Mouse (Mus musculus): ENCODE measurements around the gene Sdhc. TPM values are rescaled to one million over a fixed set of nuclear protein-coding genes. Genes with fewer than 3 reads are reported as not detected.
"Not testable (repeated sequence)": the region's sequence is repeated elsewhere in the genome, so short reads cannot be mapped to it uniquely, and the experiment has no call there.

Sdhc gene
- total RNA-seq, 2 experiments from 2014 or later, result 199 to 205 TPM

DNA sequence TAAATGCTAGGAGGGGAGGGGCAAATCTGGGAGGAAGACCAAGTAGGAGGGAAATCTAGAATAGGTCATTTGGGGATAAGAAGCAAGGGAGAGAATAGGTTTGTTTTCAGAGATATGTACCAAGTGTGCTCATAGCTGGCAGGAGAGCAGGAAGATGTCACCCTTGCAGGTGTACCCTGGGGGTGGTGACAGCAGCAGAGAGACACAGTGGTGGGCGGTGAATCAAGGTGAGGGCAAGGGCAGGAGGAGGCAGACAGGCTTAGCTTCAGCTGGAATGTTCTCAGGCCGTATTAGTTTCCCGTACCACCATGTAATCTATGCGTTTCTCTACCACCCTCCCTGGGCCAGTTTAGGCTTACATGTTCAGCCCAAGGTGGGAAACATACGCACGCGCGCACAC, 22.4 kb upstream of the Sdhc start:
- intact Hi-C loops (cut with DNase I), result loop anchor here (10.0 kb wide), 1 partner anchor 272 kb away; no protein-coding TSS in a partner anchor
- DNase-seq (ENCODE audit: low spot score in 2 of 2), result no peak

DNA sequence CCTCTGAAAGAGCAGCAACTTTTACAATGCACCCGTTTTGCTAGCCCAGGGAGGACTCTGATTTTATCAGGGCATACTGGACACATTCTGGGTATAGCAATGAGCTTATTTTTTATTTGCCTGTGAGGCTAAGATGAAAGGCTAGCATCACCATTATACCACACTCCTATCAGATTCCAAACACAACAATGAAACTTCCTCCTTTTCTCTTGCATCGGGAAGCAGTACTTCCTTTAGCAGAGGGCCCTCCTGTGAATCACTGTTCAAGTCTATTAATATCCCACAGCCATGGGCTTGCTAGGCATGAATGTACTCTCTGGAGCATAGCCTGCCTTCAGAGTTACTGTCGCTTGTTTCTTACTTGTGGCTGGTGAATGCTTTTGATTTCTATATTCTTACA, 20.7 kb upstream of the Sdhc start:
- intact Hi-C loops (cut with DNase I), result loop anchor here (10.0 kb wide), 1 partner anchor 274 kb away; no protein-coding TSS in a partner anchor
- DNase-seq (ENCODE audit: low spot score in 2 of 2), result peak in 1 of 2 experiments; percentile 32

DNA sequence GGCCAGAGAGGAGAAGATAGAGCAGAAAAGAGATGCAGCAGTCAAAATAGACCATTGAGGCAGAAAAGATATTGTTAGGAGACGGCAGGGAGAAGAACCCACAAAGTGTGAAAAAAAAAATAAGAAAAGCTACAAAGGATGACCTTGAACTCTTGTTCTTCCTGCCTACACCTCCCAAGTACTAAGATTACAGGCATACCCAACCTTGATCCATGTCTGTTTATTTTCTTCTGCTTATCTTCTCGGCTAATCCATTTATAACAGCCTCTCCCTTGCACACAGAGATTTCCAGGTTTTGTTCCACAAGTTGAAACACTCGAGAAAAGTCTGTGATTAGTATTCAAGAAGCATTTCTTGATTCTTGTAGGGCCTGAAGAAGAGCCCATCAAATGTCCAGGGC, 19.5 kb upstream of the Sdhc start:
- no peak for DNase-seq (ENCODE audit: low spot score in 2 of 2)
- intact Hi-C loops (cut with DNase I), result loop anchor here (10.0 kb wide), 1 partner anchor 275 kb away; no protein-coding TSS in a partner anchor

DNA sequence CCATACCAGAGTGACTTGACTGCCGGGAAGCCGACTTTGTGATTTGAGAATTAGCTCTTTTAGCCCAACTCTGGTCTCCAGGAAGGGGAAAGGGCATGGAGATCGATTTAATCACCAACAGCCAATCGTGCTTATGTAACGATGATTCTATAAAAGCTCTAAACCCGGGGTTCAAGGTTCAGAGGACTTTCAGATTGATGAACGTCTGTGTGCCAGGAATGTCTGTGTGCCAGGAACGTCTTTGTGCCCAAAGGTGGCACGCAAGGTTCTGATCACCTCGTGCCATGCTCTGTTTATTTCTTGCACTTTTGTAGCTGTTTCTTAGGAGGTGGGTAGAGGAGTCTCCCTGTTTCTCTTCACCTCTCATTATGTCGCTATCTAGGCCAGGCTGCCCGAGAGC, 18.5 kb upstream of the Sdhc start:
- no peak for DNase-seq (ENCODE audit: low spot score in 2 of 2)
- intact Hi-C loops (cut with DNase I), result no loop called here

DNA sequence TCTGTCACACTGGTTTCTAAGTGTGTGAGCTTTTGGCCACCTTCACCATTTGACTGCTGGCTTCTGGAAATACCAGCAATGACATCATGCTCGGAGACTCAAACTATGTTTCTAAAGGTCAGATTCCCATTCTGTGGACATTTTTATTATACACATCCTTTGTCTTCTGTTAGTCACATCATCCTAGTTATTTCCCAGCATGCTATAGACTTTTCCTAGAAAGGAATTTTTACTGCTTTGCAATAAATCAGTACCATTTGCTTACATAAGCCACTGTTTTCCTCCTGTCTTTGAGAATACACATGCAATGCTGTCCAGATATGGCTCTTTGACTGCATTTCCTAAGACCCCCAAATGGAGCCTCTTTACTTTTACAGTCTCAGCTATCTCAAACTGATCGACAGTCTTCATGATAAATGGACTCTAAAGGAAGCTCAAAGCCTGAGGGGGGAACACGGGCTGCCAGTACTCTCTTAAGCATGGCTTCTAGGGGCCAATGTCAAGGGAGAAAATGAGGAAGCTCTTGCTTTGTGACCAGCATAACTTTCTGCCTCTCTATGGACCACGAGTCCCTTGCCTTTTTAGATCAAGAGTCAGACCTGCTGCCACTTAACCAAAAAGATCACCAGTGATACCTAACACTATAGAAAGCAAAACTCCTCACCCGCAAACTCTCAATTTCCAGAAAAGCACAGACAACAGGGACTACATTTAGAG, 15.4 kb upstream of the Sdhc start:
- DNase-seq (ENCODE audit: low spot score in 2 of 2), result no peak
- intact Hi-C loops (cut with DNase I), result loop anchor here (2.0 kb wide), 1 partner anchor 55 kb away; no protein-coding TSS in a partner anchor

DNA sequence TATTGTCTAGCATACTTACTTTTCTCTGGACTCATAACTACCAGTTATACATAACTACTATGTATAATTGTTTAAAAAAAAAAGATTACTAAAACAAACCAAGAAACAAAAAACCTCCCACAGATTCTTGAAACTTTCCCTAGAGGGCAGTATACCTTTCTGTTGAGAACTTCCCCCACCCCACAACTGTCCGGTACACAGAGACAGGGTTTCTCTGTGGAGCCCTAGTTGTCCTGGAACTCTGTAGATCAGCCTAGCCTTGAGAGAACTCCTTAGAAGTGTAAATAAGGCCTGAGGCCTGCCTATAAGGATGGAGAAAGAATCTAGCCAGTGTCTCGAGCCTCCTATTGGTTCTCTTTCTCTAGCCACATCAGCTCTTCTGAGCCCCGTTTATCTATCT, 13.9 kb upstream of the Sdhc start:
- DNase-seq (ENCODE audit: low spot score in 2 of 2), result no peak
- intact Hi-C loops (cut with DNase I), result loop anchor here (2.0 kb wide), 1 partner anchor 57 kb away; no protein-coding TSS in a partner anchor

DNA sequence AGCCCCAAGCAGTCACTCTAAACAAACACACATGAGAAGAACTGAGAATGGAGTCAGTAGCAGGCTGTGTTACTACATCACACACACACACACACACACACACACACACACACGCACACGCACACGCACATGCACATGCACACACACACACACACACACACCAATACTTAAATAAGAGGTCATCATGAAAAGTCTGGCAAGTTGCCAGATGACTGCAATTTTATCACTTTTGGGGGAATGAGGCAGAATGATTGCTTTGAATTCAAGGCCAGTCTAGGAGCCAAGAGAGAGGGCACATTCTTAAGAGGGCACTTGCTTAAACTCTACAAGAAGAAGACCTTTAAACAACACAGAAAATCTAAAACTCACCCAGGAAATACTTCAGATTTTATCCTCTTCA, 12.1 kb upstream of the Sdhc start:
- intact Hi-C loops (cut with DNase I), result no loop called here
- no peak for DNase-seq (ENCODE audit: low spot score in 2 of 2)

DNA sequence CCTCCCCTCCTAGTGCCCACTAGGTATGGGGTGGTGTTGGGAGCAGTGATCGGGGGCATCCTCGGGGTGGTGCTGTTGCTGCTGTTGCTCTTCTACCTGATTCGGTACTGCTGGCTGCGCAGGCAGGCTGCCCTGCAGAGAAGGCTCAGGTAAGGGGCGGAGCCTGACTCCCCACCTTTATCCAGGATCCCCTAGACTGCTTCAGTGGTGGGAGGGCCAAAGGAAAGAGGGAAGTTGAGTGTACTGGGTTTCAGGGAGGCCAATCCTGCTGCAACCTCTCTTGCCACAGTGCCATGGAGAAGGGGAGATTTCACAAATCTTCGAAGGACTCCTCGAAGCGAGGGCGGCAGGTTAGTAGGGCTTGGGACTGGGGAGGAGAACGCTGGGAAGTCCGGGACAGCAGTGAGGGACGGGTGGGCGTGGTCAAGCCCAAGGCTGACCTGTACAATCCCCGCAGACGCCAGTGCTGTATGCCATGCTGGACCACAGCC, 9.1 kb upstream of the Sdhc start:
- intact Hi-C loops (cut with DNase I), result no loop called here
- no peak for DNase-seq (ENCODE audit: low spot score in 2 of 2)

DNA sequence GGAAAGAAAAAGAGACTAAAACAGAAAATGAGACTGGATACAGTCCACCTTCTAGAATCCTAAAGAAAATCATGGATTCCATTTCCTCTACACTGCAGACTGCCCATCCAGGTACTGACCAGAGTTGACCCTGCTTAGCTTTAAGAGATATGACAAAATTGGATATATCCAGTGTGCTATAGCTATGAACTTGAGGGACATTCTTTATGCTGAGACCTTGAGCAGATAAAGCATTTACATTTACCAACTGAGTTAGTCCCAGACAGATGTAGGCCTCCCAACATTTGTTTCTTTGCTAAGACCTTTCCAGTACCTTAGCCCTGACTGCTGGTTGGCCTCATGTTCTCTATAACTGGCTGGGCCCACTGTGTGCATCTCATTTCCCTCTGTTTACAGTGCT, 7.6 kb upstream of the Sdhc start:
- intact Hi-C loops (cut with DNase I), result no loop called here
- DNase-seq (ENCODE audit: low spot score in 2 of 2), result no peak

DNA sequence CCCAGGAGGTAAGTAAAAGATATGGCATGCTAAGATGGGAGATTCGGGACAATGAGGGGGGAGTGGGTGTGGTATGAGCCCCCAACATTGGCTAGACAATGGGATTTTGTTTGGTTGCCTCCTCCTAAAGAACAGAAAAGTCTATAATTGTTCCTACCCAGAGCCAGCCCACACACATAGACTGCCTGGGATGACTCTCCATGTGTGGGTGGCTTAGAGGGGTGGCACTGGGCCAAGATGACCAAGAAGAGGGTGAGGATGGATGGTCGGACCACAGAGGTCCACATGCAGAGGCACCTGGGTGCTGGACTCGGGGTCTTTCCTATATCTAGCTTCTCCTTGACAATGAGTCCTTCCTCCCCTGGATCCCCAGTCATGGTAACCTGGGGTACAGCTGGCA, 6.2 kb upstream of the Sdhc start:
- intact Hi-C loops (cut with DNase I), result no loop called here
- peak in 1 of 2 experiments; percentile 48 for DNase-seq (ENCODE audit: low spot score in 2 of 2)

DNA sequence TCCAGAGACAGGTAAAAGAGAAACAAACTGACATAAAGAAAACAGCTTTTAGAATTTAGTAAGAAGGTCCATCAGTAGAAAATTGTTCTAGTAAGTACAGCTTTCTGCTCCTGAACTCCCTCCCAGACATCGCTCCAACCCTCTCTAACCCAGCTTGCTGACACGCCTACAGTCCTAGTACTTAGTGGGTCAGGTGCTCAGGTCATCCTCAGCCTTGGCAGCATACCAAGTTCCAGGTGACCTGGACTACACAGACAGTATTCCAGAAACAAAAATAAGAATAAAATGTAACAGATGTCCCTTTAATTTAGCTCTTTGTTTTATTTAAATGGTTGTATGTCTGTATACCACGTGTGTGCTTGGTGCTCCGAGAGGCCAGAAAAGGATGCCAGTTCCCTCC, 1.6 kb upstream of the Sdhc start:
- DNase-seq (ENCODE audit: low spot score in 2 of 2), result no peak
- intact Hi-C loops (cut with DNase I), result no loop called here

DNA sequence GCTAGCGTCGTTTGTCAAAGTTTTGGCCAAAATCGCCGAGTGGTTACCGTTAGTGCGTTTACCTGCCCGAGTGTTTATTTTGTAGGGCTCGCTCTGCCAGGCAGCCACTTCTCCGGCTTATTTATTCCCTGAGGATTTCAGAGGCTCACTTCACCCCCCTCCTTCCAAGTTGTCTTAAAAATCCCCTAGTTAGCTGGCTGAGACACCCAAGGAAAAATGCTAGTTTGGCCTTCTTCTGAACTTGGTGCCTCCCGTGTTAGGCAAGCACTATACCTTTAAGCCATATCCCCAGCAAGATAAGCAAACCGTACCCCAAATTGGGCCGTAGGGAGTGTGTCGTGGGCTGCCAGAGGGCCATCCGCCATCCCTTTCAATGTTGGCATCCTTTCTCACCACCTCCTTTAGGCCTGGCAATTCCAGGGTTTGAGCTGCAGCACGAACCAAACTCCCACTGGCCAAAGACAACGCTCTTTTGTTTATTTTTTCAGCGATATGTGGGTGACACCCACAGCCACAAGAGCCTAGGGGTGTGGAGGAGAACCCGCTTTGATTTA, 512 bp upstream of the Sdhc start:
- DNase-seq (ENCODE audit: low spot score in 2 of 2), result peak; percentile 23 to 84
- intact Hi-C loops (cut with DNase I), result loop anchor here (1.0 kb wide), 1 partner anchor 71 kb away; the partner anchor contains the start of gene Tomm40l

DNA sequence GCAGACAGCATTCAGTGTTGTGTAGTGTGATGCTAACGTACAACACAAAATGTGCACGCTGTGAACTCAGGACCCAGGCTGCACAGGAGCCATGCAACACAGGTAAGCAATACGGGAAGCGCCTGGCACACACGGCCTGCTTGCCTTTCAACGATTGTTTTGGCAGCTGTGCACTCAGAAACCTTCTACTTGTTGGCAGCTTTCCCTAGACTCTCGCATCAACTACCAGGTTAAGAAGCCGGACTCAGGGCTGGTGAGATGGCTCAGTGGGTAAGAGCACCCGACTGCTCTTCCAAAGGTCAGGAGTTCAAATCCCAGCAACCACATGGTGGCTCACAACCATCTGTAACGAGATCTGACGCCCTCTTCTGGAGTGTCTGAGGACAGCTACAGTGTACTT, 7.4 kb downstream of the Sdhc start:
- intact Hi-C loops (cut with DNase I); DNase-seq (ENCODE audit: low spot score in 2 of 2): not testable (repeated sequence)

DNA sequence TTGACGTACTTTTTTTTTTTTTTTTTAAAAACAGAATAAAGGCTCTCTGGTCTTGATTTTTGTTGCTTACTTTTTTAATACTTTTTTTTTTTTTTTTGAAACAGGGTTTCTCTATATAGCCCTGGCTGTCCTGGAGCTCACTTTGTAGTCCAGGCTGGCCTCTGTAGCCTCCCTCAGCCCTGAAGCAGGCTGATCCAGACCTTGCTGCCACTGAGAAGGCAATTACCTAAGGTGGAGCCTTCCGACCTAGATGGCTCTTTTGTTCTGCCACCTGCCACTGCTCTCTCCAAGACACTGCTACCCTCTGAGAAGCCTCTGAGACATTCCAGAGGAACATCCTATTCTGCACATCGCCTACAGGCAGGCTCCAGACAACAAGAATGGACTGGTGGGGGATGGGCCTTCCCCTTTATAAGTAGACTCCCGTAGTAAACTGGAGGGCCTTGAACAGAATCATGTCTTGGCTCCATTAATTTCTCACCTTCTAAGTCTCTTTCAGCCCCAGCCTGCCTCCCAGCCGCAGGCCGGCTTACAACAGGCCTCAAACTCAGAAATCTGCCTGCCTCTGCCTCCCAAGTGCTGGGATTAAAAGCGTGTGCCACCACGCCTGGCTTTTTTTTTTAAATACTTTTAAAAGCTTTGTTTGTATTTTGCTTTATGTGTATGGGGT, 12.8 kb downstream of the Sdhc start:
- intact Hi-C loops (cut with DNase I); DNase-seq (ENCODE audit: low spot score in 2 of 2): not testable (repeated sequence)

DNA sequence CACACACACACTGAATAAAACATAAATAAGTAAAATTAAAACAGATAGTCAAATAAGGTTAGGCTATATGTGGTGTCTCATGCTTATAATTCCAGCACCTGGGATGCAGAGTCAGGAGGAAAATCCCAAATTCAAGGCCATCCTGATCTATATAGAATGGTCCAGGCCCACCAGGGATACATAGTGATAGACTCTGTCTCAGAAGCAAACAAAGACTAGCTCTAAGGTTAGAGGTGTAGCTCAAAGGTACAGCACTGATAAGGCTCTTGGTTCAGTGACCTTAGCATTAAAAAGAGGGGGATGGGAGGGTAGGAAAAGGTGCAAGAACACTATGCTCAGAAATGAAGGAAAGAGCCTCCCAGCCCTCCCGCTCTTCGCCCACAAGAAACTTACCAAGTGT, 14.8 kb downstream of the Sdhc start:
- no peak for DNase-seq (ENCODE audit: low spot score in 2 of 2)
- intact Hi-C loops (cut with DNase I), result no loop called here

DNA sequence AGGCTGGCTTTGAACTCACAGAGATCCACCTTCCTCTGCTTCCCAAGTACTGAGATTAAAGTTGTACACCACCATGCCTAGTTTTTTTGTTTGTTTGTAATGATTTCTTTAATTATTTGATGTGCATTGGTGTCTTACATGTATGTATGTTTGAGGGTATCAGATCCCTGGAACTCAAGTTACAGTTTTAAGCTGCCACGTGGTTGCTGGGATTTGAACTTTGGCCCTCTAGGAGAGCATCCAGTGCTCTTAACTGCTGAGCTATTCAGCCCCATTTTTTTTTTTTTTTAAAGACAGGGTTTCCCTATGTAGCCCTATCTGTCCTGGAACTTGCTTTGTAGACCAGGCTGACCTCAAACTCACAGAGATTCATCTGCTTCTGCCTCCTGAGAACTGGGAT, 19.4 kb downstream of the Sdhc start:
- DNase-seq (ENCODE audit: low spot score in 2 of 2), result no peak
- intact Hi-C loops (cut with DNase I), result no loop called here

DNA sequence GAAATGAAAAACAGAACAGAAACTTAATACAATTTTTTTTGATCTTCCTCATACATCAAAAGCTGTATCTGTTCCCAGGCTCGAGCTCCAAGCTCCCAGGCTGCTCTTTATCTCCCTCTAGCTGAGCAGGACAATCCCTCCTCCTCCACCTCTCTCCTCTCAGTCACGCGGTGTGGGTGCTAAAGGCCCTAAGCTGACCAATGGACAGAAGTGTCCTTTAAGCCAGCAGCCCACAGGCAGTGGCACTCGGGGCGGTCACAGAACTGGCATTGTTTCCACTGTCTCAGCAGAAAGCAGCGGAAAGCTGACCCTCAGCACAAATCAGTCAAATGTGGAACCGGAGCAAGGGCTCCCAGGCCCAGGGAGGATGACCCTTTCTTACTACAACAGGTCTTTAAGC, 21.2 kb downstream of the Sdhc start:
- DNase-seq (ENCODE audit: low spot score in 2 of 2), result peak; percentile 45 to 77
- intact Hi-C loops (cut with DNase I), result no loop called here

DNA sequence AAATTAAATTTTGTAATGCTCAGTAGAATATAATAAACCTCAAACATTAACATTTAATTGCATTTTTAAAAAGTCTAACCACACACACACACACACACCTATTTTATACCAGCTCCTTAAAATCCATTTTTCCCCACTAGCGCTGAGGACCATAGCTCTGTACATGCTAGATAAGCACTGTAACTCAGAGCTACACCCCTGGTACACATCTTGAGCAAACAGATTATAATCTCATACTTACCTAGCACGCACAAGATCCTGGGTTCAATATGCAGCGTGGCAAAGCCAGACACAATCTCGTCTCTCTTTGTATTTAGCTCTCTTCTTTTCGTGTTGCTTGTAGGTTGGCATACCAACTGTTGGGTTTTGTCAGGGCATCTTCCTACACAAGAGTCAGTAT, 26.0 kb downstream of the Sdhc start:
- DNase-seq (ENCODE audit: low spot score in 2 of 2), result no peak
- intact Hi-C loops (cut with DNase I), result no loop called here

DNA sequence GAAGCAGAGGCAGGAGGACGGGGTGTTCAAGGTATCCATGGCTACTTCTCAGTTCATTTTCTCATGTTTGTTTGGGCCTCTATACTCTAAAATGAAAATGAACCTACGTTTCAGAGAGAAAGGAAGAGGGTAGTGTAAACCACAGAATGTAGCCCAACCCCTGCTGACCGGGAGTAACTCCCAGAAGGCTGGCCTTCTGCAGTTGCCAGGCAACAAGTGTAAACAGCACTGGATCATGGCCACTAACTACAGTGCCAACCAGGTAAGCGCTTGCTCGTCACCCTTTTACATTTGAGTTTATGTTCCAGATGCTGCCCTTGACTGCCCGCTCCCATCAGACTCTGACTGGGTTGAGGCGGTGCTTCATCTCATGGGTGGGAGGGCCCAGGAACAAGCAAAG, 27.5 kb downstream of the Sdhc start:
- intact Hi-C loops (cut with DNase I), result no loop called here
- no peak for DNase-seq (ENCODE audit: low spot score in 2 of 2)

DNA sequence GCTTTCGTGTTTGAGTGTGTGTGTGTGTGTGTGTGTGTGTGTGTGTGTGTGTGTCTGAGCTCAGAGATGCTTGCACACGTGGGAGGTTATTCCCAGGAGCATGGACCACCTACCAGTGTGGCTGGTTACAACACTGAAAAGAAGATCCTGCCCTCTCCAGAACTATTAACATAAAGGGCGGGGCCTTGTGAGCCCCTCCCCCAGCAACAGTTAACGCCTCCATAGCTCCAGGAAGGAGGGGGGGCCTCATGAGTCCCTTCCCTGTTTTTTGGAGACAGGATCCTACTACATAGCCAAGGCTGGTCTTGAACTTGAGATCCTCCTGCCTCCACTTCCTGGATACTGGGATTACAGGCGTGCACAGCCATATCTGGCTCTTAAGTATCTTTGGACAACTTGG, 28.6 kb downstream of the Sdhc start:
- intact Hi-C loops (cut with DNase I), result no loop called here
- DNase-seq (ENCODE audit: low spot score in 2 of 2), result no peak

DNA sequence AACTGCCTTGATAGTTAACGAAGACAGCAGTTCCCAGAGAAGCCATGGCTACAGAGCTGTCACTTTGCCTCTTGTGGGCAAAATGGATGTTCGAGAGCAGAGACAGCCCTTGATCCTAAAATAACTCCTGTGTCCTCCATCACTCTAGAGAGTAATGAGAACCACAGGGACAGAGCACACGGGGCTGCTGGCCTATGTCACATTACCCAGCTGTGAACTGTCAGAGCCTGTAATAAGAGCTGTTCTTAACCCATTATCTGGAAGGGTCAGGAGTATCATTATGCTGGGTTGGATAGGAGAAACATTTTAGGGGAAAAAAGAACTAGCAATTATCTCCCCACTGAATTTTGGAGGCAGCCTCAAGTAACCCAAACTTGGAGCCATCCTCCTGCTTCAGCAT, 29.5 kb downstream of the Sdhc start:
- no peak for DNase-seq (ENCODE audit: low spot score in 2 of 2)
- intact Hi-C loops (cut with DNase I), result no loop called here
